Mouse (Mus musculus) erythroblast, embryonic 14.5 days (primary cell): ENCODE measurements around the gene Lbr.

Experiments
- GATA1 ChIP-seq: IDR thresholded peaks from 2 replicates; pipeline ENCODE4 v1.6.1; 2012; ENCODE audit warnings: low read length, inconsistent platforms, mixed read lengths
- TAL1 ChIP-seq: IDR thresholded peaks from 3 replicates; pipeline ENCODE4 v1.6.1; 2012; ENCODE audit warnings: low read length, inconsistent platforms, mixed read lengths

- no peak for TF ChIP-seq TAL1
- TF ChIP-seq GATA1 = no peak
Measured at GRCm38 (mm10) chr1:181851521-181852310, 8.9 kb upstream of the Lbr start.
